Mouse (Mus musculus) left cerebral cortex, postnatal 4 days (tissue): ENCODE measurements around the gene Pde4b. TPM values are rescaled to one million over a fixed set of nuclear protein-coding genes. Genes with fewer than 3 reads are reported as not detected.
"Not testable (repeated sequence)": the region's sequence is repeated elsewhere in the genome, so short reads cannot be mapped to it uniquely, and the experiment has no call there.

Experiments
- DNase-seq: peaks from one replicate; pipeline ENCODE4 v3.0.0-alpha.2; 2022
- intact Hi-C: fragments of 180-260 bp; cut with DNase I; formaldehyde crosslinking; loops from one replicate; pipeline ENCODE4 v1.15.1; 2025
- total RNA-seq, 2 experiments: library from RNA; stranded (reverse); gene quantifications; 2 replicates each; pipeline ENCODE4 v1.2.3; 2021

Gene Pde4b
- total RNA-seq, 2 experiments from 2014 or later, result 55.3 to 61.4 TPM

- intact Hi-C loops, result no loop called here
- no peak for DNase-seq
Observed at GRCm38 (mm10) chr4:102446160-102446945, 359.0 kb downstream of the Pde4b start.

- intact Hi-C loops, result no loop called here
- DNase-seq, result no peak
Observed at GRCm38 (mm10) chr4:102456426-102456825, 369.1 kb downstream of the Pde4b start.

DNA sequence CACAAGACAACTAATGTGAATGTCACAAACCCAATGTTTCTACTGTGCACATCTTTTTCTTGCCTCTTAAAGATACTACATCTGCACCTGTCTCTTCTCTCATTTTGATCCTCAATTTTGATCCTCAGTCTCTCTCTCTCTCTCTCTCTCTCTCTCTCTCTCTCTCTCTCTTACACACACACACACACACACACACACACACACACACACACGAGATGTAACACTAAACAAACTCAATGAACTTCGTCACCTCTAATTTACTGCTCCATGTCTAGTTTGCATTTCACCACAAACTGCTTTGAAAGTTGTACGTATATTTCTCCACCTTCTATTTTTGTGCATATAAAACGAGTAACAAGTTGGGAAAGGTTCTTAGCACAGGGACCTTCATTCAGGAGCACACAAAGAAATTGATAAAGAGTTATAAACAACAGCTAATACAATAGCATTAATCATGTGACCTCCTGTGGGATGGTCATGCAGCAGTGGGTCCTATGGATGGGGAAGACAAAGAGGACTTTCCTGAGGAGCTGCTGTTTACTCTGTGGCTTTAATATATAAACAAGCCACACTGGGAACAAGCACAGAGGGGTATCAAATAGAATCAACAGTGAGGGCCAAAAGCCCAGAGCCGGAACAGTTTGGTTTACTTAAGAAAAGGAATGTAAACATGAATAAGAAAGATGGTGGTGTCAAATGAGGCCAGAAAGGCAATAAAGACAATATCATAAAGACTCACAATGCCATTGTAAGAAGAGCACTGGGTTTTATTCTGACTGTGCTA, 372.1 kb downstream of the Pde4b start:
- DNase-seq, result no peak
- intact Hi-C loops, result no loop called here

DNA sequence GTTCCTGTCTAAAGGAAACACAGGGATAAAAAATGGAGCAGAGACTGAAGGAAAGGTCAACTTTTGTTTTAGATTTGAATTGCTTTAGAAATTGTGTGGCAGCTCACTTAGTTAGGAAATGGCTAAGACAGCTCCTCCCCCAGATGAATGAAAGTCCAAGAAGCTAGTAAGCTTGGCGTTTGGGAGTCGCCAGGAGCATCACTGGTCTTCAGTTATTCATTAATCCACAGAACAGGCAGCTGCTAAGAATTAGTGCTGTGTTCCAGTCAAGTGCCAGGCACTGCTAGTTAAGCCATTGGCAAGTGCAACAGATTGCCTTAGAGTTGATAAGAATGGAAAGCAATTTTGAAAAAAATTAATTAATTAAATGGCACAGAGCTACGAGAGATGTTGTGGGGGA, 390.8 kb downstream of the Pde4b start:
- DNase-seq, result no peak
- intact Hi-C loops, result no loop called here

- intact Hi-C loops, result no loop called here
- no peak for DNase-seq
Observed at GRCm38 (mm10) chr4:102478860-102479259, 391.5 kb downstream of the Pde4b start.

- intact Hi-C loops, result loop anchor here (2.0 kb wide), 1 partner anchor 252 kb away; no protein-coding TSS in a partner anchor
- DNase-seq, result peak; percentile 42
Observed at GRCm38 (mm10) chr4:102480830-102481484, 393.6 kb downstream of the Pde4b start.

GRCm38 (mm10) chr4:102483354-102484018, 396.1 kb downstream of the Pde4b start:
- intact Hi-C loops, result no loop called here

GRCm38 (mm10) chr4:102484738-102485137, 397.4 kb downstream of the Pde4b start:
- DNase-seq, result peak; percentile 14
- intact Hi-C loops, result no loop called here

More at GRCm38 (mm10) chr4:102483354-102484018, 396.1 kb downstream of the Pde4b start:
- no peak for DNase-seq

GRCm38 (mm10) chr4:102486134-102486920, 399.0 kb downstream of the Pde4b start:
- DNase-seq, result no peak
- intact Hi-C loops, result no loop called here

GRCm38 (mm10) chr4:102486921-102487240, 399.5 kb downstream of the Pde4b start:
- intact Hi-C loops, result no loop called here
- no peak for DNase-seq

GRCm38 (mm10) chr4:102488000-102488399, 400.7 kb downstream of the Pde4b start:
- no peak for DNase-seq
- intact Hi-C loops, result no loop called here

- no peak for DNase-seq
Observed at GRCm38 (mm10) chr4:102491468-102492123, 404.3 kb downstream of the Pde4b start.

GRCm38 (mm10) chr4:102492911-102493310, 405.6 kb downstream of the Pde4b start:
- DNase-seq, result no peak
- intact Hi-C loops, result loop anchor here (2.0 to 10.0 kb wide), 2 partner anchors 102 to 164 kb away; no protein-coding TSS in a partner anchor

More at GRCm38 (mm10) chr4:102491468-102492123, 404.3 kb downstream of the Pde4b start:
- intact Hi-C loops, result loop anchor here (2.0 to 10.0 kb wide), 2 partner anchors 103 to 165 kb away; no protein-coding TSS in a partner anchor

DNA sequence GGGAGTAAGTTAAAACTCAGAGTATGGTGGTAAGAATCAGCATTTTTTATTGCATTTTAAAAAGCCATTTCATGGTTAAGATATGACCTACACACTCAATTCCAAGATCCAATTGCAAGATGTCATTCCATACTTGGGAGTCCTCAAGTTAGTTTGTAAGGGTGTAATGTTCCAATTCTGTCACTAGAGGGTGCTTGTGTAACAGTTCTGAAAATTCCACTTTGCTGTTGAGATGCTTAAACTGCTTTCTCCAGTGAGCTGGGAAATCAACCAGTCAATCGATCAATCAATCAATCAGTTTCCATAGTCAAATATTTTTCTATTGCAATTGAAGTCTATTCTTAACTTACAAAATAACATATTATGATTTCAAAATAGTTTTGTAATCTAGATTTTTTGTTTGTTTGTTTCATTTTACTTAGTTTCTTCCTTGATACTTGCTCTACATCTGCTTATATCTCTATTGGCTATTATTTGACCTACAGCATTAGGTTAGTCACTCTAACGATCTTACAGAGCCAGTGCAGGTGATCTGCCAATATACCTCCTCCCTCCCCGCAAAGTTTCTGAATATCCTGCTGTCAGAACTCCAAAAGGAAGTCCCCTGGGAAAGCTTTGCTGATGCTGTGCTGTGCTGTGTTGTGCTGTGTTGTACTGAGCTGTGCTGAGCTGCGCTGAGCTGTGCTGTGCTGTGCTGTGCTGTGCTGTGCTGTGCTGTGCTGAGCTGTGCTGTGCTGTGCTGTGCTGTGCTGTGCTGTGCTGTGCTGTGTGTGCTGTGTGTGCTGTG, 406.2 kb downstream of the Pde4b start:
- intact Hi-C loops, result loop anchor here (2.0 to 10.0 kb wide), 2 partner anchors 101 to 163 kb away; no protein-coding TSS in a partner anchor
- DNase-seq, result no peak

GRCm38 (mm10) chr4:102494203-102494602, 406.9 kb downstream of the Pde4b start:
- DNase-seq, result not testable (repeated sequence)
- intact Hi-C loops, result loop anchor here (10.0 kb wide), 1 partner anchor 101 kb away; no protein-coding TSS in a partner anchor

DNA sequence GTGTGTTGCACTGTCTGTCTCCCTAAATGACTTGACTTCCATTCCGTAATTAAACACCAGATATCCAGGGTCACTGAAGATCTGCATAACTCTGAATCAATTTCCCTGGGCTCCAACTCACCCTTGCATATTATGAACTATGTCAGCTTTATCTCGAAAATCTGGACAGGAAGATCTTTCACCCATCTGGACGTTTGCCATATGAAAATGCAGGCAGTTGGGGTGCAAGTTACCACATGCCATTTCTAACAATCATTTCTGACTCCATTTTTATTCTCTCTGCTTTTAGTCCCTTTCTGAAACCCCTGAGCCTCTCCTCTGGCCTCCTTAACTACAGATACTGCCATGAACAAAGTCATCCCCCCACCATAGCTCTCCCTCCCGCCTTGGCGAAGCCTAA, 407.7 kb downstream of the Pde4b start:
- intact Hi-C loops, result loop anchor here (10.0 kb wide), 1 partner anchor 100 kb away; no protein-coding TSS in a partner anchor
- DNase-seq, result no peak

- no peak for DNase-seq
- intact Hi-C loops, result loop anchor here (10.0 kb wide), 1 partner anchor 99 kb away; no protein-coding TSS in a partner anchor
Observed at GRCm38 (mm10) chr4:102495474-102495873, 408.1 kb downstream of the Pde4b start.
